Mouse (Mus musculus) common myeloid progenitor, adult 5-6 weeks (primary cell): Measurements from ENCODE around the gene Spc24. TPM values are rescaled to one million over a fixed set of nuclear protein-coding genes. Genes with fewer than 3 reads are reported as not detected.

Source experiments
- ATAC-seq: replicated peaks from 2 replicates; pipeline ENCODE4 v1.8.0; 2016; ENCODE audit warnings: low read depth, mild to moderate bottlenecking, moderate TSS enrichment, inconsistent platforms; ENCODE audit not compliant: poor library complexity, severe bottlenecking
- total RNA-seq: library from RNA; stranded (forward); fragments of 200-1000, 187-1606 nt; gene quantifications from 2 replicates; pipeline ENCODE4 v1.2.3, GENCODE M21; 2017

Gene Spc24
- total RNA-seq, 1 experiment from 2014 or later = 120 TPM

GRCm38 (mm10) chr9:21750370-21750769 lies 9.7 kb downstream of the Spc24 start:
- ATAC-seq = no peak

- ATAC-seq = no peak
Observed at GRCm38 (mm10) chr9:21749382-21750118, 10.6 kb downstream of the Spc24 start.

GRCm38 (mm10) chr9:21748491-21748890 lies 11.6 kb downstream of the Spc24 start:
- no peak for ATAC-seq

- peak; percentile 62; the same call in 1 of the 2 replicates for ATAC-seq
Observed at GRCm38 (mm10) chr9:21748033-21748432, 12.1 kb downstream of the Spc24 start.

- ATAC-seq = no peak
Observed at GRCm38 (mm10) chr9:21747238-21747774, 12.8 kb downstream of the Spc24 start.

GRCm38 (mm10) chr9:21741514-21741913 lies 18.6 kb downstream of the Spc24 start:
- ATAC-seq = no peak

GRCm38 (mm10) chr9:21740427-21740826 lies 19.7 kb downstream of the Spc24 start:
- no peak for ATAC-seq

GRCm38 (mm10) chr9:21738776-21739175 lies 21.3 kb downstream of the Spc24 start:
- ATAC-seq = no peak

- ATAC-seq = no peak
Observed at GRCm38 (mm10) chr9:21737188-21737587, 22.9 kb downstream of the Spc24 start.

GRCm38 (mm10) chr9:21736580-21736979 lies 23.5 kb downstream of the Spc24 start:
- no peak for ATAC-seq

GRCm38 (mm10) chr9:21735126-21735525 lies 25.0 kb downstream of the Spc24 start:
- ATAC-seq = no peak

- no peak for ATAC-seq
Observed at GRCm38 (mm10) chr9:21733989-21734388, 26.1 kb downstream of the Spc24 start.

- ATAC-seq = no peak
Observed at GRCm38 (mm10) chr9:21733446-21733845, 26.7 kb downstream of the Spc24 start.

GRCm38 (mm10) chr9:21732288-21732687 lies 27.8 kb downstream of the Spc24 start:
- no peak for ATAC-seq

GRCm38 (mm10) chr9:21729264-21729663 lies 30.8 kb downstream of the Spc24 start:
- no peak for ATAC-seq

- no peak for ATAC-seq
Observed at GRCm38 (mm10) chr9:21728261-21728832, 31.8 kb downstream of the Spc24 start.

- ATAC-seq = no peak
Observed at GRCm38 (mm10) chr9:21726218-21726975, 33.7 kb downstream of the Spc24 start.

GRCm38 (mm10) chr9:21725224-21726121 lies 34.6 kb downstream of the Spc24 start:
- no peak for ATAC-seq

- peak; percentile 87 for ATAC-seq
Observed at GRCm38 (mm10) chr9:21724147-21724536, 36.0 kb downstream of the Spc24 start.
